Mouse (Mus musculus) forebrain, embryonic 14.5 days (tissue): ENCODE data around the gene Pop5. TPM values are rescaled to one million over a fixed set of nuclear protein-coding genes. Genes with fewer than 3 reads are reported as not detected.

Experiments used
- ATAC-seq: fragments of 200-750 bp; cut with Nextera tagmentation; 2 replicates; pipeline ENCODE4 v1.8.0; 2017; ENCODE audit warnings: mild to moderate bottlenecking, moderate library complexity
- DNase-seq: peaks from one replicate; pipeline ENCODE4 v3.0.0-alpha.2; 2015; ENCODE audit warnings: low spot score
- H3K27ac ChIP-seq: fragments of 300-500 bp; sonication (generic); 2 replicates; pipeline ENCODE4 v1.5.1; 2014; ENCODE audit warnings: low read depth, mild to moderate bottlenecking, control low read depth, low read length, moderate library complexity
- H3K27me3 ChIP-seq: fragments of 300-500 bp; sonication (generic); replicated peaks from 2 replicates; pipeline ENCODE4 v1.6.1; 2014; ENCODE audit warnings: low read length, control low read depth, mixed read lengths; ENCODE audit not compliant: control insufficient read depth, insufficient read depth
- H3K36me3 ChIP-seq: fragments of 300-500 bp; sonication (generic); 2 replicates; pipeline ENCODE4 v1.6.1; 2014; ENCODE audit warnings: low read length, control low read depth; ENCODE audit not compliant: control insufficient read depth, insufficient read depth
- H3K4me1 ChIP-seq: fragments of 300-500 bp; sonication (generic); 2 replicates; pipeline ENCODE4 v1.6.1; 2014; ENCODE audit warnings: antibody characterized with exemption, low read length, control low read depth; ENCODE audit not compliant: control insufficient read depth, insufficient read depth
- H3K4me2 ChIP-seq: fragments of 300-500 bp; sonication (generic); 2 replicates; pipeline ENCODE4 v1.6.1; 2014; ENCODE audit warnings: mild to moderate bottlenecking, control low read depth, low read length
- H3K4me3 ChIP-seq: fragments of 300-500 bp; sonication (generic); 2 replicates; pipeline ENCODE4 v1.5.1; 2014; ENCODE audit warnings: low read depth, low read length, control low read depth
- H3K9ac ChIP-seq: fragments of 300-500 bp; sonication (generic); 2 replicates; pipeline ENCODE4 v1.6.1; 2014; ENCODE audit warnings: mild to moderate bottlenecking, low read length, control low read depth, moderate library complexity
- H3K9me3 ChIP-seq: fragments of 300-500 bp; sonication (generic); replicated peaks from 2 replicates; pipeline ENCODE4 v1.6.1; 2016; ENCODE audit warnings: low read length, control low read depth, mixed read lengths; ENCODE audit not compliant: control insufficient read depth
- WGBS: fragments of 180-500 bp; shearing (Covaris S2); extraction: QIAGEN DNeasy Blood & Tissue Kit; methylation state at CpG from one replicate; pipeline ENCODE4 v1.1.7; 2014; 5-methylcytosine and 5-hydroxymethylcytosine counted together
- polyA plus RNA-seq: library from polyadenylated mRNA; unstranded; fragments of >200 nt; fragmentation: Nextera tagmentation; extraction: Ambion mirVana; gene quantifications from 2 replicates; pipeline ENCODE4 v1.2.1, GENCODE M21; 2014

Gene Pop5
- 101 and 105 TPM in 2 replicates for polyA plus RNA-seq

DNA sequence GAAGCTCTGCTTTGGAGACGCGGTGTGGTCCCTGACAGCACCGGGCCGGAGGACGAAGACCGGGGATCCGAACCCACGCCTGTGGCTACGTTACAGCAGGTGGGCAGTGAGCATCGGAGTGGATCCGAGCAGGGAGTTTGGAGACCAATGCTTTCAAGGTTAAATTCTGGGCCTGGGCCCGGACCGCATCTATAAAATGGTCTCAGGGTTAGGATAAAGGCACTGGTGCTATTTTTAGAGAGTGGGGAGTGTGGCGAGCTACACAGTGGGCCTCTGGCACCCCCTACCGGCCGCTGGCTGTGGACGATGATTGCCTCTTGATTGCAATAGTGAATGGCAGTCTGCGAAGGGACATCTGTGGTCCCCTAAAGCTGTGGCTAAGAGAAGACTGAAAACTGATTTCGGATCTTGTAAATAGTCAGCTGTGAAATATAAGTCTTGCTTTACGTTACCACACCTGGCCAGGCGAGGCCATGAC is at the start of gene Pop5:
TSS of gene Pop5 (plus strand) at position 51 of the 478 bp plus-strand sequence.
- no peaks in the 10 kb centered on the region for H3K9me3 ChIP-seq
- peak within 1 kb of the TSS; percentile 40 for H3K4me3 ChIP-seq
- peak within 1 kb of the TSS; percentile 66 for H3K9ac ChIP-seq
- peaks cover 16% of the 10 kb centered on the region for H3K36me3 ChIP-seq
- DNase-seq = peak; percentile 94
- ATAC-seq = peak; percentile 82
- under 1% methylated on average over 21 of the region's 21 CpGs for WGBS
- peak within 1 kb of the TSS; percentile 73 for H3K4me2 ChIP-seq
- H3K27ac ChIP-seq = peak within 1 kb of the TSS; percentile 63; the same call in 1 of the 2 replicates
- H3K4me1 ChIP-seq = peaks cover 12% of the 10 kb centered on the region
- H3K27me3 ChIP-seq = no peaks in the 10 kb centered on the region

GRCm38 (mm10) chr5:115186371-115187073 is 49.1 kb upstream of the Pop5 start:
- H3K4me3 ChIP-seq = no peak overlapping the region
- no peak overlapping the region for H3K9ac ChIP-seq
- peak overlapping the region; percentile 31 for H3K4me2 ChIP-seq
- 26% methylated on average over 17 of the region's 17 CpGs for WGBS
- DNase-seq = peak; percentile 81
- no peaks in the 10 kb centered on the region for H3K36me3 ChIP-seq
- H3K27ac ChIP-seq = peak overlapping the region; percentile 78
- peaks cover 15% of the 10 kb centered on the region for H3K4me1 ChIP-seq
- peaks cover 14% of the 10 kb centered on the region; the same call in 1 of the 2 replicates for H3K27me3 ChIP-seq
- peak; percentile 78 for ATAC-seq
- no peaks in the 10 kb centered on the region for H3K9me3 ChIP-seq

DNA sequence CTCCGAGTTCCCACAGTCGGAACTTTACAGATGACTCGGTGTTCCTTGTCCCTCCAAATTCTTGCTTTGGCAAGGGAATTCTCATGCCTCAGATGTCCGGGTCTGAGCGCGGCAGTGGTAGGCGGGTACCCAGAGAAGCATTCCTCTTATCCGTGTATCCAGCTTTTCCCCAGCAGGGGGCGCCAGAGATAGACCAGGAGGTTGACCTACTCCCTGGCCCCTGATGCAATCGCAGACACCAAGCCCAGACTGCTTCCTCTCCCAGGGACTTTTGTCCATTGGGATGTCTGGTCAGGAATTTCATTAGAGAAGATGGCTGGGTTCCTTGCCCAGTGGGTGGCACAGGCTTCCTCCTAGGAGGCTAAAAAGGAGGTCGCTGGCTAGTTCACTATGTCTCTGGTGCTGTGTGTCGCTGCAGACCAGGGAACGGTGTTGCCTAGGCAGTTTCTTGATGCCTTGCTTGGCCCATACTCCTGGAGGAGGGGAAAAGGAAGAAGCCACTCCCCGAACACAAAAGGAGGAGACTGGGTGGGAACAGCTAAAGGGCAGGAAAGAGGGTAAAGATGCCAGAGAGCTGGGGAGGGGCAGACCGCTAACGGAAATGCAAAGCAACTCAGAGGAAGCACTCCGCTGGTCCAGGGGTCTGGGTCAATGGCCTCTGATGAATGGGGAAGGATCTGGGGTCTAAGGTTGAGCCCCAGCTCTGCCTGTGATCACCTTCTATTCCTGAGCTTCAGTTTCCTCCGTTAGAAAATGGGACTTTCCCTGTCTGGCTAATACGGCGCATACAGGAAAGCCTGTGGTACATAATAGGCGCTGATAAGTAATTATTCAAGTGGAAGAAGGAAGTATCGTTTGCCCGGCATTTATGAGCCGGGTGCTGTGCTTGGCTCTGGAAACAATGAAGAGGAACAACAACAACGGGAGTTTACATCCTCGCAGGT is 48.2 kb upstream of the Pop5 start:
- DNase-seq (peak; percentile 90), ATAC-seq (peak; percentile 65)
- peak overlapping the region; percentile 31; the same call in 1 of the 2 replicates for H3K4me2 ChIP-seq
- H3K4me1 ChIP-seq = peaks cover 20% of the 10 kb centered on the region
- peak overlapping the region; percentile 78 for H3K27ac ChIP-seq
- 15% methylated on average over 26 of the region's 26 CpGs for WGBS
- no peak overlapping the region for H3K9ac ChIP-seq
- H3K27me3 ChIP-seq = peaks cover 22% of the 10 kb centered on the region
- H3K36me3 ChIP-seq = no peaks in the 10 kb centered on the region
- no peaks in the 10 kb centered on the region for H3K9me3 ChIP-seq
- H3K4me3 ChIP-seq = no peak overlapping the region

DNA sequence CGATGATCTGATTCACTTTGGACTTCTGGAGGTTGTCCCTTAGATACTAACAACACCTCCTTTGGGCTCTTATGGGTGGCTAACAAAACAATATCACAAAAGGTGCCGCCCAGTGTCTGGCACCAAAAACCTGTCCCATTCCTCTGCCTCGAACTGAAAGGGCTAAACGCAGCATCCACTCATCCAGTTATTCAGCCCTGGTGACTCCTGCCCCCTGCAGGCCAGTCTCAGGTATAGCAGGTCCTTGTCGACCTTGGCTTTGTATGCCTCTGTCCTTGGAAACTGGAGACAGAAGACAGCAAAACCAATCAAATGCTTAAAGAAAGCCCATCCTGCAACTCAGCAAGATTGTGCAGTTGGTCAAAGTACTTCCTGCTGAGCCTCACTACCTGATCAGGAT is 46.8 kb upstream of the Pop5 start:
- 41% methylated on average over 5 of the region's 5 CpGs for WGBS
- DNase-seq (peak; percentile 55), ATAC-seq (no peak)
- Histone ChIP-seq H3K36me3 (no peaks in the 10 kb centered on the region), H3K4me2 (no peak overlapping the region), H3K9ac (no peak overlapping the region), H3K9me3 (no peaks in the 10 kb centered on the region), H3K27ac (no peak overlapping the region), H3K4me3 (no peak overlapping the region), H3K4me1 (peaks cover 29% of the 10 kb centered on the region), H3K27me3 (peaks cover 33% of the 10 kb centered on the region)

DNA sequence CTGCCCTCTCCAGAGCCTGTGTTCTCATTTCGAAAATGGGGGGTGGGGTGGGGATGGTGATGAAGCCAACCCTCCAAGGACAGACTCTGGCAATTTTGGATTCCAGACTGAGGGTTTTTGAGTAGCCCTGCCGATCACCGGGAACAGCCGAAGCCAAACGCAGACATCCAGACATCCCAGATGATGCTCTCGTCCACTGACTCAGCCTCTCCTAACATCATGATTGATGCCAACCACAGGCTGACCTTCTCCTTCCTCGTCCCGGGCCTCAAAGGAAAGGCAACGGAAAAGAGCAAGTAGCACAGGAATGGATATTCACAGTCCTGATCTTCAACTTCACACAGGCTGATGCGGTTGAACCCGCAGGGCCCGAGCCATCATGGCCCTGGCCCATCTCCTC is 45.6 kb upstream of the Pop5 start:
- peaks cover 32% of the 10 kb centered on the region for H3K4me1 ChIP-seq
- 87% methylated on average over 12 of the region's 12 CpGs for WGBS
- peaks cover 33% of the 10 kb centered on the region for H3K27me3 ChIP-seq
- no peaks in the 10 kb centered on the region for H3K9me3 ChIP-seq
- no peak overlapping the region for H3K27ac ChIP-seq
- H3K4me2 ChIP-seq = no peak overlapping the region
- ATAC-seq (no peak), DNase-seq (no peak)
- H3K36me3 ChIP-seq = no peaks in the 10 kb centered on the region
- H3K9ac ChIP-seq = no peak overlapping the region
- H3K4me3 ChIP-seq = no peak overlapping the region

- 10% methylated on average over 29 of the region's 29 CpGs for WGBS
- Histone ChIP-seq H3K9me3 (no peaks in the 10 kb centered on the region), H3K36me3 (no peaks in the 10 kb centered on the region), H3K4me3 (peak overlapping the region; percentile 63), H3K4me2 (peak overlapping the region; percentile 100), H3K4me1 (peaks cover 24% of the 10 kb centered on the region), H3K27ac (no peak overlapping the region), H3K27me3 (peaks cover 33% of the 10 kb centered on the region), H3K9ac (peak overlapping the region; percentile 71; the same call in 1 of the 2 replicates)
- ATAC-seq = peak; percentile 19; the same call in 1 of the 2 replicates
- peak; percentile 49 for DNase-seq
Measured at GRCm38 (mm10) chr5:115191880-115192827, 43.5 kb upstream of the Pop5 start.

DNA sequence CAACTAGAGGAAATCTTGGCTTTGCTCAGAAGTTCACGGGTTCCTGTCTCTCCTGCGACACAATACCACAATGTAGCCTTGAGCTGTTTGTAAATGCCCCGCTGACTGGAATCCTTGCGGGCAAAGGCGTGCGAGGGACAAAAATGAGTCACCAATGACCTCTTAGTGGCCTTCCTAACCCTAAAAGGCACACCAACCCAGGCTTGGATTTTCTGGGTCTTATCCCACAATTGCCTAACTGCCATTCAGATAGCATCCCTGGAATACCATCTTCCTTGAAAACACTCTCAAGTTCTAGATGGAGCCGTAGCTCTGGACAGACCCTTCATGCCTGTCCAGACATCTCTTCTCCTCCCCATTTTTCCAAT is 42.8 kb upstream of the Pop5 start:
- no peak for DNase-seq
- Histone ChIP-seq H3K4me1 (peaks cover 18% of the 10 kb centered on the region), H3K9ac (peak overlapping the region; percentile 71), H3K36me3 (no peaks in the 10 kb centered on the region), H3K27me3 (peaks cover 33% of the 10 kb centered on the region), H3K4me3 (peak overlapping the region; percentile 63), H3K4me2 (peak overlapping the region; percentile 100), H3K9me3 (no peaks in the 10 kb centered on the region), H3K27ac (no peak overlapping the region)
- ATAC-seq = no peak
- 14% methylated on average over 7 of the region's 7 CpGs for WGBS

- Histone ChIP-seq H3K36me3 (no peaks in the 10 kb centered on the region), H3K27me3 (peaks cover 33% of the 10 kb centered on the region), H3K4me1 (peaks cover 17% of the 10 kb centered on the region), H3K4me3 (peak overlapping the region; percentile 63), H3K4me2 (peak overlapping the region; percentile 100), H3K27ac (no peak overlapping the region), H3K9me3 (no peaks in the 10 kb centered on the region), H3K9ac (peak overlapping the region; percentile 71)
- no peak for DNase-seq
- ATAC-seq = peak; percentile 14; the same call in 1 of the 2 replicates
- WGBS = under 1% methylated on average over 34 of the region's 34 CpGs
Measured at GRCm38 (mm10) chr5:115193226-115193625, 42.4 kb upstream of the Pop5 start.
